Mouse (Mus musculus) small intestine, adult 2 months (tissue): Measurements from ENCODE around the gene Cenpa.

Experiments used
- CTCF ChIP-seq: fragments of 200-500 bp; IDR thresholded peaks from 2 replicates; pipeline ENCODE4 v1.5.1; 2012; ENCODE audit warnings: low read depth, mild to moderate bottlenecking, control low read depth, inconsistent platforms, low read length, moderate library complexity, mixed read lengths; ENCODE audit not compliant: insufficient replicate concordance, insufficient read length; ENCODE audit errors: extremely low read depth
- POLR2A ChIP-seq: fragments of 200-500 bp; IDR thresholded peaks from 2 replicates; pipeline ENCODE4 v1.6.1; 2012; ENCODE audit warnings: low read depth, mild to moderate bottlenecking, control low read depth, inconsistent platforms, low read length, moderate library complexity

GRCm38 (mm10) chr5:30617851-30618250 lies 48.7 kb upstream of the Cenpa start:
- TF ChIP-seq CTCF, result no peak
- TF ChIP-seq POLR2A, result no peak
